Mouse (Mus musculus): ENCODE results near the gene Pkd1. TPM values are rescaled to one million over a fixed set of nuclear protein-coding genes. Genes with fewer than 3 reads are reported as not detected.

The Pkd1 gene
- polyA plus RNA-seq (2015; fragmentation: Nextera tagmentation; extraction: Ambion mirVana) = 2.6 and 3.0 TPM in 2 replicates

GRCm38 (mm10) chr17:24549618-24550415 lies at the start of gene Pkd1:
Gene Pkd1, plus strand, starts transcription at chr17:24549834.
- peak within 1 kb of the TSS; percentile 100 for H3K4me2 ChIP-seq
- no peaks in the 10 kb centered on the region for H3K36me3 ChIP-seq (replicated peaks)
- peak within 1 kb of the TSS; percentile 81 for H3K4me3 ChIP-seq (replicated peaks)
- ATAC-seq (ENCODE audit: insufficient read depth) = peak; percentile 90
- WGBS (ENCODE audit: insufficient replicate concordance) = under 1% methylated on average over 72 of the region's 72 CpGs
- peak within 1 kb of the TSS; percentile 91 for H3K27ac ChIP-seq (replicated peaks)
- H3K27me3 ChIP-seq = peaks cover 2% of the 10 kb centered on the region; the same call in 1 of the 2 replicates
- H3K4me1 ChIP-seq (replicated peaks) = peaks cover 43% of the 10 kb centered on the region
- peak within 1 kb of the TSS; percentile 85 for H3K9ac ChIP-seq
- H3K9me3 ChIP-seq (replicated peaks) = no peaks in the 10 kb centered on the region

GRCm38 (mm10) chr17:24502208-24502607 lies 47.4 kb upstream of the Pkd1 start:
- Histone ChIP-seq H3K27me3 (no peaks in the 10 kb centered on the region; the same call in 1 of the 2 replicates), H3K27ac (replicated peaks) (no peak overlapping the region), H3K4me3 (replicated peaks) (no peak overlapping the region), H3K36me3 (replicated peaks) (no peaks in the 10 kb centered on the region), H3K9me3 (replicated peaks) (no peaks in the 10 kb centered on the region), H3K4me2 (no peak overlapping the region), H3K9ac (no peak overlapping the region), H3K4me1 (replicated peaks) (peaks cover 12% of the 10 kb centered on the region)
- WGBS (ENCODE audit: insufficient replicate concordance) = 37% methylated on average over 11 of the region's 11 CpGs
- no peak for ATAC-seq (ENCODE audit: insufficient read depth)

GRCm38 (mm10) chr17:24504085-24504484 lies 45.5 kb upstream of the Pkd1 start:
- Histone ChIP-seq H3K4me1 (replicated peaks) (peaks cover 18% of the 10 kb centered on the region), H3K9me3 (replicated peaks) (no peaks in the 10 kb centered on the region), H3K27me3 (no peaks in the 10 kb centered on the region; the same call in 1 of the 2 replicates), H3K4me3 (replicated peaks) (no peak overlapping the region), H3K27ac (replicated peaks) (no peak overlapping the region), H3K4me2 (no peak overlapping the region), H3K36me3 (replicated peaks) (peaks cover 15% of the 10 kb centered on the region), H3K9ac (no peak overlapping the region)
- no peak for ATAC-seq (ENCODE audit: insufficient read depth)
- 81% methylated on average over 10 of the region's 10 CpGs for WGBS (ENCODE audit: insufficient replicate concordance)

- ATAC-seq (ENCODE audit: insufficient read depth) = no peak
- no peaks in the 10 kb centered on the region for H3K9me3 ChIP-seq (replicated peaks)
- no peak overlapping the region for H3K4me2 ChIP-seq
- H3K27ac ChIP-seq (replicated peaks) = no peak overlapping the region
- H3K36me3 ChIP-seq (replicated peaks) = peaks cover 28% of the 10 kb centered on the region
- peaks cover 18% of the 10 kb centered on the region for H3K4me1 ChIP-seq (replicated peaks)
- 83% methylated on average over 30 of the region's 30 CpGs for WGBS (ENCODE audit: insufficient replicate concordance)
- no peak overlapping the region for H3K4me3 ChIP-seq (replicated peaks)
- no peak overlapping the region for H3K9ac ChIP-seq
- H3K27me3 ChIP-seq = no peaks in the 10 kb centered on the region; the same call in 1 of the 2 replicates
Observed at GRCm38 (mm10) chr17:24505286-24505955, 44.2 kb upstream of the Pkd1 start.

GRCm38 (mm10) chr17:24506332-24507070 lies 43.1 kb upstream of the Pkd1 start:
- 36% methylated on average over 36 of the region's 36 CpGs for WGBS (ENCODE audit: insufficient replicate concordance)
- Histone ChIP-seq H3K27me3 (no peaks in the 10 kb centered on the region), H3K9ac (no peak overlapping the region), H3K4me1 (replicated peaks) (peaks cover 18% of the 10 kb centered on the region), H3K9me3 (replicated peaks) (no peaks in the 10 kb centered on the region), H3K36me3 (replicated peaks) (peaks cover 39% of the 10 kb centered on the region), H3K27ac (replicated peaks) (no peak overlapping the region), H3K4me3 (replicated peaks) (peak overlapping the region; percentile 9; the same call in 1 of the 2 replicates), H3K4me2 (peak overlapping the region; percentile 52)
- ATAC-seq (ENCODE audit: insufficient read depth) = no peak

GRCm38 (mm10) chr17:24507129-24507664 lies 42.4 kb upstream of the Pkd1 start:
- no peak overlapping the region for H3K27ac ChIP-seq (replicated peaks)
- H3K36me3 ChIP-seq (replicated peaks) = peaks cover 46% of the 10 kb centered on the region
- peaks cover 18% of the 10 kb centered on the region for H3K4me1 ChIP-seq (replicated peaks)
- ATAC-seq (ENCODE audit: insufficient read depth) = peak; percentile 22; the same call in 1 of the 2 replicates
- H3K4me2 ChIP-seq = peak overlapping the region; percentile 52
- WGBS (ENCODE audit: insufficient replicate concordance) = 59% methylated on average over 19 of the region's 19 CpGs
- H3K27me3 ChIP-seq = no peaks in the 10 kb centered on the region
- no peak overlapping the region for H3K9ac ChIP-seq
- no peaks in the 10 kb centered on the region for H3K9me3 ChIP-seq (replicated peaks)
- H3K4me3 ChIP-seq (replicated peaks) = peak overlapping the region; percentile 9; the same call in 1 of the 2 replicates

- Histone ChIP-seq H3K27ac (replicated peaks) (no peak overlapping the region), H3K9me3 (replicated peaks) (no peaks in the 10 kb centered on the region), H3K4me3 (replicated peaks) (no peak overlapping the region), H3K4me1 (replicated peaks) (peaks cover 18% of the 10 kb centered on the region), H3K27me3 (no peaks in the 10 kb centered on the region), H3K36me3 (replicated peaks) (peaks cover 51% of the 10 kb centered on the region), H3K9ac (no peak overlapping the region), H3K4me2 (no peak overlapping the region)
- WGBS (ENCODE audit: insufficient replicate concordance) = 77% methylated on average over 12 of the region's 12 CpGs
- no peak for ATAC-seq (ENCODE audit: insufficient read depth)
Observed at GRCm38 (mm10) chr17:24507806-24508460, 41.7 kb upstream of the Pkd1 start.

GRCm38 (mm10) chr17:24513609-24514008 lies 36.0 kb upstream of the Pkd1 start:
- no peak for ATAC-seq (ENCODE audit: insufficient read depth)
- no peaks in the 10 kb centered on the region for H3K9me3 ChIP-seq (replicated peaks)
- H3K4me2 ChIP-seq = no peak overlapping the region
- H3K9ac ChIP-seq = no peak overlapping the region
- 52% methylated on average over 5 of the region's 5 CpGs for WGBS (ENCODE audit: insufficient replicate concordance)
- H3K4me1 ChIP-seq (replicated peaks) = no peaks in the 10 kb centered on the region; the same call in 1 of the 2 replicates
- no peaks in the 10 kb centered on the region for H3K27me3 ChIP-seq
- H3K4me3 ChIP-seq (replicated peaks) = no peak overlapping the region
- peaks cover 98% of the 10 kb centered on the region for H3K36me3 ChIP-seq (replicated peaks)
- H3K27ac ChIP-seq (replicated peaks) = no peak overlapping the region

GRCm38 (mm10) chr17:24514270-24515257 lies 35.1 kb upstream of the Pkd1 start:
- 0 out of 2 replicates have a peak overlapping the region, but pooled peaks have one; percentile 11 for H3K27ac ChIP-seq (replicated peaks)
- H3K36me3 ChIP-seq (replicated peaks) = peaks cover 95% of the 10 kb centered on the region
- no peak overlapping the region for H3K9ac ChIP-seq

More at GRCm38 (mm10) chr17:24514270-24515257, 35.1 kb upstream of the Pkd1 start:
- Histone ChIP-seq H3K27me3 (no peaks in the 10 kb centered on the region), H3K4me1 (replicated peaks) (no peaks in the 10 kb centered on the region; the same call in 1 of the 2 replicates), H3K4me2 (no peak overlapping the region), H3K9me3 (replicated peaks) (no peaks in the 10 kb centered on the region), H3K4me3 (replicated peaks) (no peak overlapping the region)
- 75% methylated on average over 24 of the region's 24 CpGs for WGBS (ENCODE audit: insufficient replicate concordance)
- peak; percentile 25; the same call in 1 of the 2 replicates for ATAC-seq (ENCODE audit: insufficient read depth)

Data from liver, embryonic 15.5 days (tissue).